Mouse (Mus musculus) thymus, postnatal 4 days (tissue): ENCODE measurements around the gene Ttll13.

ENCODE experiments used
- DNase-seq: peaks from one replicate; pipeline ENCODE4 v3.0.0; 2021

The Ttll13 gene

GRCm38 (mm10) chr7:80215398-80215797 lies 30.8 kb upstream of the Ttll13 start:
- DNase-seq, result peak; percentile 93

- no peak for DNase-seq
These were observed 29.6 kb upstream of the Ttll13 start for GRCm38 (mm10) chr7:80216566-80216965.

- no peak for DNase-seq
These were observed 27.5 kb upstream of the Ttll13 start for GRCm38 (mm10) chr7:80218666-80219065.

- DNase-seq, result no peak
These were observed 25.9 kb upstream of the Ttll13 start for GRCm38 (mm10) chr7:80220237-80220797.

- DNase-seq, result no peak
These were observed 24.9 kb upstream of the Ttll13 start for GRCm38 (mm10) chr7:80221179-80221750.

GRCm38 (mm10) chr7:80227065-80227464 lies 19.1 kb upstream of the Ttll13 start:
- no peak for DNase-seq

- DNase-seq, result no peak
These were observed 16.0 kb upstream of the Ttll13 start for GRCm38 (mm10) chr7:80230196-80230595.

GRCm38 (mm10) chr7:80231971-80232488 lies 14.1 kb upstream of the Ttll13 start:
- no peak for DNase-seq

- peak; percentile 97 for DNase-seq
These were observed 13.6 kb upstream of the Ttll13 start, which contains the start of the genes Cib1 and Gdpgp1 for GRCm38 (mm10) chr7:80232489-80233029. Cib1 (minus strand) TSS chr7:80232813. Gdpgp1 (plus strand) TSS chr7:80232865.

- no peak for DNase-seq
These were observed 12.4 kb upstream of the Ttll13 start for GRCm38 (mm10) chr7:80233799-80234198.

GRCm38 (mm10) chr7:80238542-80238941 lies 7.6 kb upstream of the Ttll13 start:
- no peak for DNase-seq

- DNase-seq, result no peak
These were observed 4.5 kb upstream of the Ttll13 start for GRCm38 (mm10) chr7:80241661-80242060.

- DNase-seq, result no peak
These were observed 1.3 kb upstream of the Ttll13 start for GRCm38 (mm10) chr7:80244851-80245250.

GRCm38 (mm10) chr7:80246859-80247258 lies 683 bp downstream of the Ttll13 start:
- DNase-seq, result peak; percentile 39

GRCm38 (mm10) chr7:80252437-80252836 lies 6.3 kb downstream of the Ttll13 start:
- no peak for DNase-seq

- DNase-seq, result no peak
These were observed 6.7 kb downstream of the Ttll13 start for GRCm38 (mm10) chr7:80252886-80253285.

GRCm38 (mm10) chr7:80255981-80256380 lies 9.8 kb downstream of the Ttll13 start:
- no peak for DNase-seq

GRCm38 (mm10) chr7:80257706-80258105 lies 11.5 kb downstream of the Ttll13 start:
- DNase-seq, result no peak

GRCm38 (mm10) chr7:80260625-80261371 lies 14.6 kb downstream of the Ttll13 start, which contains the start of gene Ngrn:
Ngrn (plus strand) TSS chr7:80261215.
- peak; percentile 85 for DNase-seq

- no peak for DNase-seq
These were observed 15.3 kb downstream of the Ttll13 start for GRCm38 (mm10) chr7:80261372-80261990.

GRCm38 (mm10) chr7:80264606-80265005 lies 18.4 kb downstream of the Ttll13 start:
- DNase-seq, result no peak

- no peak for DNase-seq
These were observed 21.6 kb downstream of the Ttll13 start for GRCm38 (mm10) chr7:80267764-80268163.
